Mouse (Mus musculus) cerebellum, adult 2 months (tissue): ENCODE data around the gene B2m.

Experiments
- CTCF ChIP-seq: fragments of 200-500 bp; IDR thresholded peaks from 2 replicates; pipeline ENCODE4 v1.5.1; 2011; ENCODE audit warnings: low read depth, mild to moderate bottlenecking, control low read depth, low read length, moderate library complexity, borderline replicate concordance; ENCODE audit not compliant: insufficient read depth
- POLR2A ChIP-seq: fragments of 200-500 bp; IDR thresholded peaks from 2 replicates; pipeline ENCODE4 v1.6.1; 2011; ENCODE audit warnings: low read length, control low read depth, borderline replicate concordance; ENCODE audit not compliant: insufficient read depth

DNA sequence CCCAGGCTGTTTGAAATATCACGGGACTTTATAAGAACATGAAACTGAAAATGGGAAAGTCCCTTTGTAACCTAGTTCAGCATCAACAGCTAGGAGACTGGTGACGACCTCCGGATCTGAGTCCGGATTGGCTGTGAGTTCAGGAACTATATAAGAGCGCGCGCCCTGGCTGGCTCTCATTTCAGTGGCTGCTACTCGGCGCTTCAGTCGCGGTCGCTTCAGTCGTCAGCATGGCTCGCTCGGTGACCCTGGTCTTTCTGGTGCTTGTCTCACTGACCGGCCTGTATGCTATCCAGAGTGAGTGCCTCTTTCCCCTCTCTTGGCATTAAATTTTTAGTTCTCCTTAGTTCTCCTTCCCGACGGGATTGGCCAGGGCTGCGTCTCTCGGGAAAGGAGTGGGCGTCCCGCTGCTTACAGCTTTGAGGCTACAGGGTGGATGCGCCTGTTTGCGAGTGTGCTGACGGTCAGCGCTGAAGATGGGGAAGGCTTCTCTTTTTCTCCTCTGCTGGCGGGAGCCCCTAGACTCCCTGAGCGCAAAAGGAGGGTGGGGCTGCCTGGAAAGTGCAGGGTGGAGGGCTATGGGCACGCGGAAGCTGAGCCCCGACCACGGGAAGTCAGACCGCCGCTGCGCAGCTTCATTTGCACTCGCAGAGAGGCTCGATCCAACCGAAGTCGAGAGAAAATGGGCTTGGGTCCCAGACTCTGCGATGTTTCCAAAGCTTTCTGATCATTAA, at the start of gene B2m:
- TF ChIP-seq POLR2A: peak; percentile 80; the same call in 1 of the 2 replicates
- no peak for TF ChIP-seq CTCF
